Mouse (Mus musculus): Measurements from ENCODE around the gene Zscan2. TPM values are rescaled to one million over a fixed set of nuclear protein-coding genes. Genes with fewer than 3 reads are reported as not detected.

The Zscan2 gene
- polyA plus RNA-seq (2012; rRNA removed), result 25.7 and 29.5 TPM in 2 replicates

DNA sequence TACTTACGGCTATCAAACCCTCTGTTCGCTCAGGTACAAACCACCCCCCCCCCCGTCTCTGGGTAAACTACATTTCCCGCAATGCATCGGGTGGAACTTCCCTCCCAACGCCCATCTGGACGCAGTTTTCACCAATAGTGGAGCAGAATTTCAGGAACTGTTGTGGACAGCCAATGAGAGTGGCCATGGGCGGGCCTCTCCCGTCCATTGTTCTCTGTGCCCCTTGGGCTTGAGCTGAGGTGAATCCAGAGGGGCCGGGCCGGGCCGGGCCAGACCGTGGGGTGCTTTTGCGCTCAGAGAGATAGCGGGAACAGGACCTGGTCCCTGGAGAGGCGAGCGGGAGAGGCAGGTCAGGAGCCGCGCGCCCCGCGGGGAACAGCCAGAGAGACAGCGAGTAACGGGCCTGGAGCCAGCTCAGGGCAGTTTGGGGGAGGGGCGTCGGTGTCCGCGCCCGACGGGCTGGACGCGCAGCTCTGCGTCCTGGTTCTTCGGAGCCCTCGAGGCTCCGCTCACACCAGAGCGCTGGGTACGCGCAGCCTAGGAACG, at the start of gene Zscan2:
Gene Zscan2, plus strand, starts transcription at position 192 of the 546 bp plus-strand sequence.

GRCm38 (mm10) chr7:80825843-80826403, 34.8 kb upstream of the Zscan2 start, which contains the start of gene Iqgap1:
Iqgap1 (minus strand) TSS chr7:80825974.

GRCm38 (mm10) chr7:80900944-80901501, 40.3 kb downstream of the Zscan2 start, which contains the start of gene Wdr73:
Wdr73 (minus strand) TSS chr7:80901269.

DNA sequence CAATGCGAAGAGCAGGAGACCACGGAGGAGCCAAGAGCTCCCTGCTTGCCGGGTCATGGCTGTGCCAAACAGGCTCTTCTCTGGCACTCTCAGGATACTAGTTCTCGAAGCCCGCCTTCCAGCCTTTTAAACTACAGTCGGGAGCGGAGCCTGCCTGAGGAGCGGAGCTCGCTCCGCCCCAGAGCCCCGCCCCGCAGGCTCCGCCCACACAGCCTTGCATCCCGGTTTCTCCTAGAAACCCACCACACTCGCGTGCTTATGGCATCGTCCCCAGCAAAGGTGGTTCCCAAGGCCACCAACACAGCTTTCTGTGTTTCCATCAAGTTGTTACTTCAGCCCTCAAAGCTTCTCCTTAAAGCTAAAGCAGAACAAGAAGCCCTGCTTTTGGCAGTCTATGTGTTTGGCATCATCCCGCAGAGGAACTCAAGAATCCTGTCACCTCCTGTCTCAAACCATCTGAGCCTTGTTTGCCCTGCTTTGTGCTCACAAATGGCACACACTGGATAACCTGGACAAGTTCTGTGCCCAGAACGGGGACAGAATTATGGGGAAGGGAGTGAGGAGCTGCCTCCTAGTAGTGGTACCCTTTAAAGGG, 44.3 kb downstream of the Zscan2 start, which contains the start of gene Nmb:
Gene Nmb, minus strand, starts transcription at position 156 of the 595 bp plus-strand sequence.

Other genes with a start within 250 kb of the Zscan2 start
- gene Crtc3, start 172.0 kb upstream of the Zscan2 start, polyA plus RNA-seq (2012; rRNA removed), result 13.7 and 16.2 TPM in 2 replicates
- gene Iqgap1, start 34.9 kb upstream of the Zscan2 start, polyA plus RNA-seq (2012; rRNA removed), result 28.8 and 29.7 TPM in 2 replicates
- gene Wdr73, start 40.3 kb downstream of the Zscan2 start, polyA plus RNA-seq (2012; rRNA removed), result 34.4 and 35.0 TPM in 2 replicates
- 10.4 and 12.3 TPM in 2 replicates for gene Nmb, start 44.2 kb downstream of the Zscan2 start, polyA plus RNA-seq (2012; rRNA removed)
- gene Sec11a, start 86.9 kb downstream of the Zscan2 start, polyA plus RNA-seq (2012; rRNA removed), result 109 and 113 TPM in 2 replicates
- 14.2 and 16.6 TPM in 2 replicates for gene Zfp592, start 132.8 kb downstream of the Zscan2 start, polyA plus RNA-seq (2012; rRNA removed)
- 0.13 and 0.29 TPM in 2 replicates for gene Alpk3, start 196.7 kb downstream of the Zscan2 start, polyA plus RNA-seq (2012; rRNA removed)

Data from central nervous system, embryonic 18 days (tissue).